Mouse (Mus musculus) forebrain, postnatal 0 days (tissue): ENCODE measurements around the gene Atp2a3. TPM values are rescaled to one million over a fixed set of nuclear protein-coding genes. Genes with fewer than 3 reads are reported as not detected.

Source experiments
- ATAC-seq: fragments of 200-750 bp; cut with Nextera tagmentation; 2 replicates; pipeline ENCODE4 v1.8.0; 2017; ENCODE audit warnings: mild to moderate bottlenecking, moderate library complexity
- DNase-seq: peaks from one replicate; pipeline ENCODE4 v3.0.0-alpha.2; 2015
- H3K27ac ChIP-seq: fragments of 300-500 bp; sonication (generic); 2 replicates; pipeline ENCODE4 v1.5.1; 2014; ENCODE audit warnings: low read depth, mild to moderate bottlenecking, antibody characterized with exemption, low read length, moderate library complexity, mixed read lengths
- H3K27me3 ChIP-seq: fragments of 300-500 bp; sonication (generic); 2 replicates; pipeline ENCODE4 v1.6.1; 2014; ENCODE audit warnings: mild to moderate bottlenecking, low read length, mixed read lengths; ENCODE audit not compliant: insufficient read depth
- H3K36me3 ChIP-seq: fragments of 300-500 bp; sonication (generic); 2 replicates; pipeline ENCODE4 v1.6.1; 2014; ENCODE audit warnings: mild to moderate bottlenecking, moderate library complexity; ENCODE audit not compliant: insufficient read depth
- H3K4me1 ChIP-seq: fragments of 300-500 bp; sonication (generic); 2 replicates; pipeline ENCODE4 v1.6.1; 2014; ENCODE audit warnings: antibody characterized with exemption; ENCODE audit not compliant: insufficient read depth
- H3K4me2 ChIP-seq: fragments of 300-500 bp; sonication (generic); 2 replicates; pipeline ENCODE4 v1.6.1; 2014; ENCODE audit warnings: low read depth, mild to moderate bottlenecking, moderate library complexity
- H3K4me3 ChIP-seq: fragments of 300-500 bp; sonication (generic); 2 replicates; pipeline ENCODE4 v1.5.1; 2014; ENCODE audit warnings: low read depth, low read length, mixed read lengths
- H3K9ac ChIP-seq: fragments of 300-500 bp; sonication (generic); 2 replicates; pipeline ENCODE4 v1.6.1; 2014; ENCODE audit warnings: mild to moderate bottlenecking
- H3K9me3 ChIP-seq: fragments of 300-500 bp; sonication (generic); 2 replicates; pipeline ENCODE4 v1.6.1; 2016; ENCODE audit warnings: low read length
- CTCF ChIP-seq: sonication (generic); IDR thresholded peaks from 2 replicates; pipeline ENCODE4 v1.5.1; 2016; ENCODE audit warnings: antibody characterized with exemption, control low read depth, low read depth
- WGBS: fragments of 180-500 bp; shearing (Covaris S2); extraction: QIAGEN DNeasy Blood & Tissue Kit; methylation state at CpG from one replicate; pipeline ENCODE4 v1.1.7; 2014; 5-methylcytosine and 5-hydroxymethylcytosine counted together
- polyA plus RNA-seq: library from polyadenylated mRNA; unstranded; fragments of >200 nt; fragmentation: Nextera tagmentation; extraction: Ambion mirVana; gene quantifications from 2 replicates; pipeline ENCODE4 v1.2.1, GENCODE M21; 2015
- total RNA-seq: library from RNA; depleted of rRNA; stranded (reverse); fragments of >200 nt; gene quantifications from 2 replicates; pipeline ENCODE4 v1.2.3, GENCODE M21; 2014

Atp2a3 gene
- total and polyA plus RNA-seq, 2 experiments from 2014 or later: 1.6 to 2.4 TPM

DNA sequence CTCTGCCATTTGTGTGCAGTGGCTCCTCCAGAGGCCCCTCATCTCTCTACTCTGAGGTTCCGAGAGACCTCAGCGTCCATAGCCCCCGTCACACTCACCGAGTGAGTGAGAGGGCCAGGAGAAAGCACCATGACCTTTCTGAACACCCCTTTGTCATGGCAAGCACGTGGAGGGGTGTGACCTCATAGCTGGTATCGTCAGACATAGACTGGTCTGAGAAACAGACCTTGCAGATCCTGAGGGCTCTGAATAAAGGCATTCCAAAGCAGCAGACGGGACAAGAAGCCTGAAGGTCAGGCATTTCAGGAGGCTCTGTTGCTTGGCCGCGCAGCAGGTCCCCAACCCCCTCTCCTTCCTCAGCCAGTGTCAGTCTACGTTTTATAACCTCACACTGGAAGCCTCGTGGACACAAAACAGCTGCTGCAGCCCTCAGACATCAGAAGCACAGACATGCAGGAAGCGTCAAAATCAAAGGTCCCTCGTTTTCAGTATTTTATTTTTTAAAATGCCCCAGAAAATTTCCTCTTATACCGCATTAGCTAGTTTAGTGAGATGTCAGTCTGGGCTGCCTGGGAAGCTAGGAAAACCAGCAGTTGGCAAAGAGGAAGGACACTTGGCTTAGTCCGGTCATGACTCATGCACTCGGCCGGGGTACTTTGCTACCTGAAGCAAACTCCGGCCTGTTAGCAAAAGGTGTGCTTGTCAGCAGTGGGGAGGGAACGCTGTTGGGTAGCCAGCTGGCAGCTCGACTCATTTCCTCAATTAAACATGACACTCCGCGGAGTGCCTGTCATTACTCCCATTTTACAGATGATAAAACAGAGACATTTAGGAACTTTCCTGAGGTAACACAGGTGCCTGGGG lies 9.6 kb upstream of the Atp2a3 start:
- Histone ChIP-seq H3K27ac (no peak overlapping the region), H3K27me3 (no peaks in the 10 kb centered on the region), H3K4me2 (no peak overlapping the region), H3K9me3 (no peaks in the 10 kb centered on the region), H3K4me3 (no peak overlapping the region), H3K9ac (no peak overlapping the region), H3K4me1 (no peaks in the 10 kb centered on the region), H3K36me3 (no peaks in the 10 kb centered on the region)
- DNase-seq (no peak), ATAC-seq (no peak)
- WGBS: 78% methylated on average over 22 of the region's 22 CpGs
- no peak for TF ChIP-seq CTCF

DNA sequence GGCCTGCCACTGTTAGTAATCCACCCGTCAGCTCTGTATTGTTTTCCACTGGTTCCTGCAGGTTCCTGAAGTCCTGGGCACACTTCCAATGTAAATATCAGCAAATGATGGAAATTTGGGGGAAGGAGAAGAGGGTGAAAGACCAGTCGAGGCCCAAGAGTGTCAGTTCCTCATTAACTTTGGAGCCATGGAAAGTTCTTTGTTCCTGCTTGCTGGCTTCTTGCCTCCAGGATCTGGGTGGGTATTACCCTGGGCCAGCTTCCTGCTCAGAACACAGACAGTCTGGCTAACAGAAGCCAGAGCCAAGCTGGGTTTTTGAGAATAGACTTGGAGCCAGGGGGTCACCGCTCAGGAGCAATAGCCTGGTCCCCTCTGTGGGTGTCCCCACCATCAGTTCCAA lies 8.7 kb upstream of the Atp2a3 start:
- DNase-seq (no peak), ATAC-seq (no peak)
- TF ChIP-seq CTCF: no peak
- WGBS: 39% methylated on average over 3 of the region's 3 CpGs
- Histone ChIP-seq H3K9me3 (no peaks in the 10 kb centered on the region), H3K4me1 (no peaks in the 10 kb centered on the region), H3K4me2 (no peak overlapping the region), H3K4me3 (no peak overlapping the region), H3K9ac (no peak overlapping the region), H3K36me3 (no peaks in the 10 kb centered on the region), H3K27ac (no peak overlapping the region), H3K27me3 (no peaks in the 10 kb centered on the region)

DNA sequence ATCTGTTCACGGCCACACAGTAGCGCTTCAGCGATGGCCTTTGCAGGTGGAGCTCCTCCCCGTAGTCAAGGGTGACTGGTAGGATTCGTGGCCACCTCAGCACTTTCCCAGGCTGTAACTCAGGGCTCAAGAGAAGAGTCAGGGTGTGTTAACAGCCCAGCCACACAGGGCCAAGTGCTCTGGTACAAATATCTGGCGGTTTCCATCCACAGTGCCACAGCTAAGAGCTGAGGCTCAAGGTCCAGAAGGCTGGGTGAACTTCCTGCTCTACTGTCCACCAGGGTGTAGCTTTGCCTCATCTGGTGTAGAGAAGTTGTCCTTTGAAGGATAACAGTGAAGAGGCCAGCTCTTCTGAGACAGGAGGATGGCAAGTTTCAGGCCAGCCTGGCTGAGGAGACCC lies 8.3 kb upstream of the Atp2a3 start:
- Histone ChIP-seq H3K36me3 (no peaks in the 10 kb centered on the region), H3K9ac (no peak overlapping the region), H3K4me1 (no peaks in the 10 kb centered on the region), H3K4me3 (no peak overlapping the region), H3K27me3 (no peaks in the 10 kb centered on the region), H3K27ac (no peak overlapping the region), H3K4me2 (no peak overlapping the region), H3K9me3 (no peaks in the 10 kb centered on the region)
- ATAC-seq (no peak), DNase-seq (no peak)
- 89% methylated on average over 6 of the region's 6 CpGs for WGBS
- TF ChIP-seq CTCF: no peak

DNA sequence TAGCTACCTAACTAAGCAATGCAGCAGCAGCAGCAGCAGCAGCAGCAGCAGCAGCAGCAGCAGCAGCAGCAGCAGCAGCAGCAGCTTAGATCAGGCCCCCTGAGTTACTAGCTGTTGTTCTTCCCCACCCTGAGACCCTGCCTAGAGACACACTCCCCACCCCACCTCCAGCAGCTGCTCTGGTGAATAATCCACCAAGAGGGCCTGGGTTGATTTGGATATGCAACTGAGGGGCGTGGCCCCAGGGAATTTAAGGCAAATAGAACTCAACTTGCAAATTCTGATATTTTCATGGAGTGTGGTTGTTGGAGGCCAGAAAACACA lies 7.9 kb upstream of the Atp2a3 start:
- Histone ChIP-seq H3K27me3 (no peaks in the 10 kb centered on the region), H3K9ac (no peak overlapping the region), H3K27ac (no peak overlapping the region), H3K9me3 (no peaks in the 10 kb centered on the region), H3K4me3 (no peak overlapping the region), H3K4me2 (no peak overlapping the region), H3K36me3 (no peaks in the 10 kb centered on the region), H3K4me1 (no peaks in the 10 kb centered on the region)
- WGBS: 77% methylated on average over 1 of the region's 1 CpGs
- DNase-seq (no peak), ATAC-seq (no peak)
- no peak for TF ChIP-seq CTCF

DNA sequence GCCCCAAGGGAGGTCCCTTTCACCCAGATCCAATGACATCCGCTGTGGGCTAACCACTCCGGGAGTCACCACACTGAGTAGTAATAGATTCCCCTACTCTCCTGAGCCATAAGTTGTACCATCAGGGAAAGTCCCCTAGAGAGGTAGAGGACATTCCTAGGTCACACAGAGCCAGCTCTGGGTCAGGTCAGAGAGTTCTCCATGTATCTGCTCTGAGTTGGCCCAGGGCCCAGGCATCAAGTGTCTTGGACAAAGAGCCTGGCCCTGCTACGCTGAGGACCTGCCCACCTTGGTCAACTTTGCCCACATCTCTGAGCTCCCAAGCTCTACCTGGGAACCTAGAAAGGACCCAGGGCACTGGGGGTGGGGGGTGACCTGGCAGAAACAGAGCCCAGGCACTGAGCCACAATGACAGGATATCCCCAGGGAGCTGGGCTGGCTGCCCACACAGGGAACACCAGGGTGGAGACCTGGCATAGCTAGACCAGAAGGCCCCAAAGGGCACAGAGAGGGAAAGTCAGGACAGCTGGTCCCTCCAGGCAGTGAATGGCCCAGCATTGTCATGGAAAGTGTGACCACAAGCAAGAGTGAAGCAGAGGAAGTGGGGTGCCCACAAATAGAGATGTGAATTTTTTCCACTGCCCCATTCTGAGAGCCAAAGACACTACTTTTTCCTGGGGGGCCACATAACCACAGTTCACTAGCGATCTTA lies 7.4 kb upstream of the Atp2a3 start:
- WGBS: 92% methylated on average over 4 of the region's 4 CpGs
- no peaks in the 10 kb centered on the region for H3K9me3 ChIP-seq
- H3K27me3 ChIP-seq: no peaks in the 10 kb centered on the region
- H3K4me1 ChIP-seq: no peaks in the 10 kb centered on the region
- ATAC-seq (no peak), DNase-seq (no peak)
- no peak overlapping the region for H3K4me2 ChIP-seq
- H3K4me3 ChIP-seq: no peak overlapping the region
- H3K9ac ChIP-seq: no peak overlapping the region
- no peaks in the 10 kb centered on the region for H3K36me3 ChIP-seq
- no peak overlapping the region for H3K27ac ChIP-seq
- no peak for TF ChIP-seq CTCF

DNA sequence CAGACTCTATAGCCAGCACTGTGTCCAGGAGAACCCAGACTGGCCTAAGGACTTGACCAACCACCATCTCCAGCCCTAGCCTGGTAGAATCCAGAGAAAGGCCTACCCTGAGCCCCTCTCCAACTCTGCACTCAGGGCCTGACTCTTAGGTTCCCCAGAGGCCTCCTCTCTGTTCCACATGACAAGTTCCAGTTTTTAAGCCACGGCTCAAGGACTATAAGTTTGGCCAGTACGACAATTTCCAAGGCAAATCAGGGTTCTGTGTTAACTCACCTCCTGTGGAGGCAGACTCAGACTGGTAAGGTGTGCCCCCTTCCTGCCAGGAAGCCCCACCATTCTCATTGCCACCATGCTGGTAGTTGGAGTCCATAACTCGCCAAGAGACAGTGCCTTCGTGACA lies 6.8 kb upstream of the Atp2a3 start:
- DNase-seq (no peak), ATAC-seq (no peak)
- H3K27ac ChIP-seq: no peak overlapping the region
- TF ChIP-seq CTCF: no peak
- H3K4me3 ChIP-seq: no peak overlapping the region
- H3K9me3 ChIP-seq: no peaks in the 10 kb centered on the region
- H3K4me1 ChIP-seq: no peaks in the 10 kb centered on the region
- no peak overlapping the region for H3K4me2 ChIP-seq
- H3K36me3 ChIP-seq: no peaks in the 10 kb centered on the region
- peaks cover 4% of the 10 kb centered on the region for H3K27me3 ChIP-seq
- 89% methylated on average over 4 of the region's 4 CpGs for WGBS
- H3K9ac ChIP-seq: no peak overlapping the region

DNA sequence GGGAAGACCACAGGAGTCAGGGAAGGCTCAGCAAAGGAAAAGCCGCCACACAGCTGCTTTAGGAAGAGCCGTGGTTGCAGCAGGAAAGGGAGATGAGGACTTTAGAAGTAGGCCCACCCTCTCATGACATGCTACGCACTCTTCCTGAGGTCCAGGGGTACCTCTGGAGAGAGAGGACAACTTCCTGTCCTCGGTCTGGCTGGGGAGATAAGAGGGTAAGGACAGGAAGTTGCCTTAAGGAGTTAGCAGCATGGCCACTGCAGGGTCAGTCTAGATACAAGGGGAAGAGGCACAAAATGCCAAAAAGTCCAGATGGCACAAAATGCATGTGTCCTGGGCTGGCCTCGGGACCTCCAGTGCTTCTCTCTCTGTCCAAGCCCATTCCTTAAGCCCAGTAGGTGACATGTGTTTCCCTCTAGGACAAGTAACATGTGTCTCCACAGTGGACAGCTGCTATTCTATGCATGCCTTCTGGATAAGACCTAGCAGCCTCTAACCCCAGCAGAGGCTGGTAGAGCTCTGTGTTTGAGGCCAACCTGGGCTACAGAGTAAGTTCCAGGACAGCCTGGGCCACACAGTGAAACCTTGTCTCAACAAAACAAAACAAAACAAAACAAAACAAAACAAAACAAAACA lies 5.5 kb upstream of the Atp2a3 start:
- ATAC-seq (no peak), DNase-seq (no peak)
- no peak for TF ChIP-seq CTCF
- H3K9ac ChIP-seq: no peak overlapping the region
- H3K9me3 ChIP-seq: no peaks in the 10 kb centered on the region
- H3K4me1 ChIP-seq: no peaks in the 10 kb centered on the region
- H3K4me3 ChIP-seq: no peak overlapping the region
- H3K27ac ChIP-seq: no peak overlapping the region
- no peaks in the 10 kb centered on the region for H3K36me3 ChIP-seq
- no peak overlapping the region for H3K4me2 ChIP-seq
- WGBS: 79% methylated on average over 5 of the region's 5 CpGs
- peaks cover 15% of the 10 kb centered on the region for H3K27me3 ChIP-seq
